Mouse (Mus musculus) limb, embryonic 13.5 days (tissue): Measurements from ENCODE around the gene Nt5dc3. TPM values are rescaled to one million over a fixed set of nuclear protein-coding genes. Genes with fewer than 3 reads are reported as not detected.

Experiments used
- ATAC-seq: fragments of 200-750 bp; cut with Nextera tagmentation; 2 replicates; pipeline ENCODE4 v1.8.0; 2017; ENCODE audit warnings: low read depth, moderate number of reproducible peaks, moderate TSS enrichment; ENCODE audit not compliant: low FRiP score
- H3K27ac ChIP-seq: fragments of 300-500 bp; sonication (generic); 2 replicates; pipeline ENCODE4 v1.5.1; 2015; ENCODE audit warnings: inconsistent platforms, mild to moderate bottlenecking, moderate library complexity
- H3K27me3 ChIP-seq: fragments of 300-500 bp; sonication (generic); 2 replicates; pipeline ENCODE4 v1.6.1; 2015; ENCODE audit warnings: mild to moderate bottlenecking, inconsistent platforms
- H3K36me3 ChIP-seq: fragments of 300-500 bp; sonication (generic); 2 replicates; pipeline ENCODE4 v1.6.1; 2015; ENCODE audit warnings: inconsistent platforms, mild to moderate bottlenecking, moderate library complexity
- H3K4me1 ChIP-seq: fragments of 300-500 bp; sonication (generic); 2 replicates; pipeline ENCODE4 v1.6.1; 2015; ENCODE audit warnings: inconsistent platforms
- H3K4me2 ChIP-seq: fragments of 300-500 bp; sonication (generic); replicated peaks from 2 replicates; pipeline ENCODE4 v1.6.1; 2015; ENCODE audit warnings: inconsistent platforms, mild to moderate bottlenecking, moderate library complexity
- H3K4me3 ChIP-seq: fragments of 300-500 bp; sonication (generic); 2 replicates; pipeline ENCODE4 v1.5.1; 2015; ENCODE audit warnings: moderate library complexity, mild to moderate bottlenecking, inconsistent platforms
- H3K9ac ChIP-seq: fragments of 300-500 bp; sonication (generic); 2 replicates; pipeline ENCODE4 v1.6.1; 2015; ENCODE audit warnings: mild to moderate bottlenecking, inconsistent platforms
- H3K9me3 ChIP-seq: fragments of 300-500 bp; sonication (generic); 2 replicates; pipeline ENCODE4 v1.6.1; 2016; ENCODE audit warnings: inconsistent platforms
- WGBS: fragments of 180-500 bp; shearing (Covaris S2); methylation state at CpG from one replicate; pipeline ENCODE4 v1.1.7; 2015; 5-methylcytosine and 5-hydroxymethylcytosine counted together
- polyA plus RNA-seq: library from polyadenylated mRNA; unstranded; fragments of >200 nt; fragmentation: Nextera tagmentation; extraction: Ambion mirVana; gene quantifications from 2 replicates; pipeline ENCODE4 v1.2.1, GENCODE M21; 2015

Gene Nt5dc3
- polyA plus RNA-seq, 1 experiment from 2014 or later = 0.83 TPM

- no peak overlapping the region for H3K27ac ChIP-seq
- H3K4me2 ChIP-seq = no peak overlapping the region
- H3K4me1 ChIP-seq = peaks cover 17% of the 10 kb centered on the region
- no peaks in the 10 kb centered on the region; the same call in 1 of the 2 replicates for H3K27me3 ChIP-seq
- H3K4me3 ChIP-seq = no peak overlapping the region
- ATAC-seq = no peak
- H3K36me3 ChIP-seq = peaks cover 6% of the 10 kb centered on the region
- H3K9ac ChIP-seq = no peak overlapping the region
- WGBS = 84% methylated on average over 10 of the region's 10 CpGs
- no peaks in the 10 kb centered on the region for H3K9me3 ChIP-seq
Measured at GRCm38 (mm10) chr10:86825871-86826522, 47.2 kb downstream of the Nt5dc3 start.

DNA sequence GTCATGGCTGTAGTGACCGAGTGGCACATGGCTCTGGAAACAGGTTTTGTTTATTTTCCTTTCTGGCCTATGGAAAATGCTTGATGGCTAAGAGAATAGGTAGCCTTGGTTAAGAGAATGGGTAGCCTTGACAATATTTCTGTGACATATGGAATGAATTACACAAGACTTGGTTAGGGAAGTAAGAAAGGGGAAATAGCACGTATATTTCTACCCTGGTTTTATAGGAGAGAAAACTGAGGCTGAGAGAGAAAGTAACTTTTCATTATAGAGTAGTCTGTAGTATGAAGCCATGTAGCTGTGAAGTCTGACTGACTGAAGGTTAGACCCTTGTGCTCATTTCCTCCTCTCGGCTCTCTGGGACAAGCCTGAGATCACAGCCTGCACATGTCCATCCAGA lies 48.1 kb downstream of the Nt5dc3 start:
- Histone ChIP-seq H3K27me3 (no peaks in the 10 kb centered on the region; the same call in 1 of the 2 replicates), H3K36me3 (peaks cover 8% of the 10 kb centered on the region), H3K4me3 (no peak overlapping the region), H3K27ac (no peak overlapping the region), H3K9ac (no peak overlapping the region), H3K4me1 (peaks cover 17% of the 10 kb centered on the region), H3K4me2 (no peak overlapping the region), H3K9me3 (no peaks in the 10 kb centered on the region)
- ATAC-seq = no peak
- 45% methylated on average over 3 of the region's 3 CpGs for whole genome bisulfite sequencing

DNA sequence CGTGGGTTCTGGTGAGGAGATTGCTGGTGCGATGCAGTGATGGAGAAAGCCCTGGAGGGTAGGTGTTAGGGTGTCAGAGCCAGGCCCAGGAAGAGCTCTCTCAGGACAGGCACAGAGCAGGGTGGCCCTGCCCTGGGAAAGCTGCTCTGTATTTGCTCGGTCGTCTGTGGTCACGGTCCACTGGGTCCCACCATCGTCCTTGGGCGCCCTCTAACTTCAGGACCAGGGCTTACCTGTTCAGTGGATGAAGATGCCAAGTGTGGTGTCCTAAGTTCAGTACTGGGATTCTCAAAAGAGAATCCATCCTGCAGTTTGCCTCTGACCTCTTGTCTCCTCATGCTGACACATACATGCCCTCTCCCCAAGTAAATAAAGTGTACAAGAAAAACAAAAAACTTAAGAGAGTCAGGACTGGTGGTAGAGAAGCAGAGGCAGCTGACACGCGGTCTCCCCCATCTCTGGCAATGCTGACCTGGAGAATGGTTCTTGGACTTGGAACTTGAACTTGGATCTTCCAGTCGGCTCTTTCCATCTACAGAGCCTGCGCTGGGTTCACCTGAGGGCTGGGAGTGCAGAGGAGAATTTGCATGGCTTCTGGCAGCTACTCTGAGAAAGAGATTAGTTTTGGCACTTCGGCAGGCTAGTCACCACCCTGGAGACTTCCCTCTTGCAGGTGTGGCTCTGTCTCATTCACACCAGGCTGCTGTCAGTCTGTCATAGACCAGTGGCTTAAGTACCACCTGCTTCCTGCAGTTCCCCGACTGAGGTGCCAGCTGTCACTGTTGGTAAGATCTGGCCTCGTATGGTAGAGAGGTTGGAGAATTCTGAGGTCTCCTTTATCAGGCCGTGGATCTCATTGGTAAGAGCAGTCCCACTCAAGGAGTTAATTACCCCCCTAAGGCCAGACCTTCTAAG lies 49.7 kb downstream of the Nt5dc3 start:
- no peak overlapping the region for H3K9ac ChIP-seq
- H3K9me3 ChIP-seq = no peaks in the 10 kb centered on the region

GRCm38 (mm10) chr10:86829515-86829914 lies 50.7 kb downstream of the Nt5dc3 start:
- no peak for ATAC-seq
- peaks cover 2% of the 10 kb centered on the region for H3K27me3 ChIP-seq
- H3K4me2 ChIP-seq = no peak overlapping the region
- no peak overlapping the region for H3K9ac ChIP-seq
- no peaks in the 10 kb centered on the region for H3K9me3 ChIP-seq
- H3K36me3 ChIP-seq = peaks cover 9% of the 10 kb centered on the region
- H3K4me3 ChIP-seq = no peak overlapping the region
- H3K27ac ChIP-seq = no peak overlapping the region
- peaks cover 15% of the 10 kb centered on the region for H3K4me1 ChIP-seq
- 89% methylated on average over 2 of the region's 2 CpGs for WGBS

More for the DNA sequence above, 49.7 kb downstream of the Nt5dc3 start:
- no peak overlapping the region for H3K27ac ChIP-seq
- H3K4me3 ChIP-seq = no peak overlapping the region
- peaks cover 17% of the 10 kb centered on the region for H3K4me1 ChIP-seq
- WGBS = 85% methylated on average over 15 of the region's 15 CpGs
- no peaks in the 10 kb centered on the region; the same call in 1 of the 2 replicates for H3K27me3 ChIP-seq
- ATAC-seq = no peak
- H3K36me3 ChIP-seq = peaks cover 9% of the 10 kb centered on the region
- no peak overlapping the region for H3K4me2 ChIP-seq

DNA sequence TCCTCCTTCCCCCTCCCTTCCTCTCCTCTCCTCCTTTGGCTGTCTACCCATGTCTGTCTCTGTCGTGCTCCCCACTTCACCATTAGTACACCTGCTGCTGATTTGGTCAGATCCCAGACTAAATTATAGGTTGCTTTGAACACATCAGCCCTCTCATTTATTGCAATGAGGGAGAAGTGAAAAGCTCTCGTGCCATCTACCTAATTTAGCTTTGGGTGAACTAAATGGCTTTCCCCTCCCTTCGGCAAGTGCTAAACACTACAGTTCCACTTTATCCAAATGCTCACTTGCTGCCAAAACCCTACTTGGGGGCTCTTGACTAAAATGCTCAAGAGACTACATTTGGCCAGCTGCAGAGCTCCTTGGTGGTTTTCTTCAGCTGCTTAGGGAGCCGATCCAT lies 58.0 kb downstream of the Nt5dc3 start:
- Histone ChIP-seq H3K27ac (no peak overlapping the region), H3K9me3 (no peaks in the 10 kb centered on the region), H3K27me3 (peaks cover 40% of the 10 kb centered on the region), H3K4me3 (no peak overlapping the region), H3K36me3 (peaks cover 3% of the 10 kb centered on the region; the same call in 1 of the 2 replicates), H3K4me1 (no peaks in the 10 kb centered on the region), H3K9ac (no peak overlapping the region), H3K4me2 (no peak overlapping the region)
- no peak for ATAC-seq
- 60% methylated on average over 4 of the region's 4 CpGs for WGBS

GRCm38 (mm10) chr10:86838827-86839226 lies 60.0 kb downstream of the Nt5dc3 start:
- Histone ChIP-seq H3K36me3 (no peaks in the 10 kb centered on the region), H3K4me2 (no peak overlapping the region), H3K27me3 (peaks cover 53% of the 10 kb centered on the region), H3K9ac (no peak overlapping the region), H3K9me3 (no peaks in the 10 kb centered on the region), H3K4me3 (no peak overlapping the region), H3K4me1 (no peaks in the 10 kb centered on the region), H3K27ac (no peak overlapping the region)
- ATAC-seq = no peak
- WGBS = 91% methylated on average over 6 of the region's 6 CpGs

- H3K27ac ChIP-seq = no peak overlapping the region
- 50% methylated on average over 5 of the region's 5 CpGs for WGBS
Measured at GRCm38 (mm10) chr10:86842659-86843058, 63.9 kb downstream of the Nt5dc3 start.

DNA sequence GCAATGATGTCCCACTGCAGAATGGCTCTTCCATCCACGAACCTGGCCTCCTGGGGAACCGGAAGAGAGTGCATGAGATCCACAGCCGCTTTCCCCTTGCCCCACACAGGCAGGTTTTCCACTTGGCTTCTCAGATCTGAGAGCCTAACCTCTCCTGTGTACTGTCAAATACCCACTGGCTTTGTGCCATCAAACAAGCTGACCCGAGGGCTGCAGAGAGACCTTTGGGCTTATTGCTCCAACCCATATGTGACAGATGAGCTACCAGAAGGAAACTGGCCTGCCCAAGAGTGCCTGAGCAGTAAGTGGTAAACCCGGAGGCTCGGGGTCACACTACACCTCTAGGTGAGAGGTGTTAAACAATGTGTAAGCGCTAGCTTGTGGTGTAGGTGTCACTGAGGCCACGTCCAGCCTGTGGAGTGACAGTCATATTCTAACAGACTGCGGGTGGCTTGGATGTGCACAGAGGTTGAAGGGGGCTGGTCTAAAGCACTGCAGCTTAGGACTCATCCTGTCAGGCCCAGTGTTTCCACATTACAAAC lies 68.2 kb downstream of the Nt5dc3 start:
- WGBS = 65% methylated on average over 9 of the region's 9 CpGs
- Histone ChIP-seq H3K4me2 (no peak overlapping the region), H3K4me1 (no peaks in the 10 kb centered on the region), H3K36me3 (no peaks in the 10 kb centered on the region), H3K27ac (no peak overlapping the region), H3K9me3 (no peaks in the 10 kb centered on the region), H3K27me3 (peaks cover 63% of the 10 kb centered on the region), H3K9ac (no peak overlapping the region), H3K4me3 (no peak overlapping the region)
- no peak for ATAC-seq

More at GRCm38 (mm10) chr10:86842659-86843058, 63.9 kb downstream of the Nt5dc3 start:
- Histone ChIP-seq H3K4me2 (no peak overlapping the region), H3K4me1 (no peaks in the 10 kb centered on the region), H3K36me3 (no peaks in the 10 kb centered on the region), H3K4me3 (no peak overlapping the region), H3K9me3 (no peaks in the 10 kb centered on the region), H3K27me3 (peaks cover 53% of the 10 kb centered on the region), H3K9ac (no peak overlapping the region)
- ATAC-seq = no peak

GRCm38 (mm10) chr10:86849087-86849486 lies 70.3 kb downstream of the Nt5dc3 start:
- Histone ChIP-seq H3K4me2 (no peak overlapping the region), H3K4me3 (no peak overlapping the region), H3K27me3 (peaks cover 60% of the 10 kb centered on the region), H3K9me3 (no peaks in the 10 kb centered on the region), H3K4me1 (no peaks in the 10 kb centered on the region), H3K9ac (no peak overlapping the region), H3K36me3 (no peaks in the 10 kb centered on the region), H3K27ac (no peak overlapping the region)
- ATAC-seq = no peak
- 83% methylated on average over 4 of the region's 4 CpGs for WGBS

- 79% methylated on average over 4 of the region's 4 CpGs for WGBS
- H3K9me3 ChIP-seq = no peaks in the 10 kb centered on the region
- no peak overlapping the region for H3K9ac ChIP-seq
- H3K4me1 ChIP-seq = no peaks in the 10 kb centered on the region
- no peak overlapping the region for H3K27ac ChIP-seq
- H3K27me3 ChIP-seq = peaks cover 60% of the 10 kb centered on the region
- no peak for ATAC-seq
- H3K36me3 ChIP-seq = no peaks in the 10 kb centered on the region
- H3K4me3 ChIP-seq = no peak overlapping the region
- H3K4me2 ChIP-seq = no peak overlapping the region
Measured at GRCm38 (mm10) chr10:86849508-86849907, 70.7 kb downstream of the Nt5dc3 start.

- no peaks in the 10 kb centered on the region for H3K9me3 ChIP-seq
- H3K4me1 ChIP-seq = no peaks in the 10 kb centered on the region
- no peak overlapping the region for H3K4me2 ChIP-seq
- H3K4me3 ChIP-seq = no peak overlapping the region
- no peak overlapping the region for H3K9ac ChIP-seq
- no peaks in the 10 kb centered on the region for H3K36me3 ChIP-seq
- peaks cover 58% of the 10 kb centered on the region for H3K27me3 ChIP-seq
- no peak for ATAC-seq
- H3K27ac ChIP-seq = no peak overlapping the region
- WGBS = 82% methylated on average over 6 of the region's 6 CpGs
Measured at GRCm38 (mm10) chr10:86852160-86852559, 73.4 kb downstream of the Nt5dc3 start.

GRCm38 (mm10) chr10:86853433-86853832 lies 74.6 kb downstream of the Nt5dc3 start:
- 83% methylated on average over 3 of the region's 3 CpGs for WGBS
- H3K36me3 ChIP-seq = no peaks in the 10 kb centered on the region

More at GRCm38 (mm10) chr10:86853433-86853832, 74.6 kb downstream of the Nt5dc3 start:
- ATAC-seq = no peak
- Histone ChIP-seq H3K4me3 (no peak overlapping the region), H3K9ac (no peak overlapping the region), H3K27me3 (peaks cover 56% of the 10 kb centered on the region), H3K4me2 (no peak overlapping the region), H3K4me1 (no peaks in the 10 kb centered on the region), H3K9me3 (no peaks in the 10 kb centered on the region), H3K27ac (no peak overlapping the region)
